Mouse (Mus musculus) stomach, postnatal 0 days (tissue): ENCODE data around the gene Zfp109.

Experiments
- CTCF ChIP-seq: IDR thresholded peaks from 2 replicates; pipeline ENCODE4 v1.5.1; 2016; ENCODE audit warnings: antibody characterized with exemption, low read depth, mild to moderate bottlenecking, moderate library complexity
- EP300 ChIP-seq: optimal IDR thresholded peaks from 2 replicates; pipeline ENCODE3; 2016; ENCODE audit warnings: antibody characterized with exemption

GRCm38 (mm10) chr7:24211343-24211742 lies 26.0 kb downstream of the Zfp109 start, which contains the start of gene Zfp111:
- no peak for TF ChIP-seq CTCF
- TF ChIP-seq EP300, result no peak
